Mouse (Mus musculus): ENCODE measurements at regions not wholly inside any gene's neighbourhood (a gene's known extent, or its start where the extent isn't known, plus 50 kb on each side); places are given as distances from the start of the nearest gene placed in this dataset.
A peak's percentile ranks its signal among the peaks of the same experiment; 100 is the strongest.

DNA sequence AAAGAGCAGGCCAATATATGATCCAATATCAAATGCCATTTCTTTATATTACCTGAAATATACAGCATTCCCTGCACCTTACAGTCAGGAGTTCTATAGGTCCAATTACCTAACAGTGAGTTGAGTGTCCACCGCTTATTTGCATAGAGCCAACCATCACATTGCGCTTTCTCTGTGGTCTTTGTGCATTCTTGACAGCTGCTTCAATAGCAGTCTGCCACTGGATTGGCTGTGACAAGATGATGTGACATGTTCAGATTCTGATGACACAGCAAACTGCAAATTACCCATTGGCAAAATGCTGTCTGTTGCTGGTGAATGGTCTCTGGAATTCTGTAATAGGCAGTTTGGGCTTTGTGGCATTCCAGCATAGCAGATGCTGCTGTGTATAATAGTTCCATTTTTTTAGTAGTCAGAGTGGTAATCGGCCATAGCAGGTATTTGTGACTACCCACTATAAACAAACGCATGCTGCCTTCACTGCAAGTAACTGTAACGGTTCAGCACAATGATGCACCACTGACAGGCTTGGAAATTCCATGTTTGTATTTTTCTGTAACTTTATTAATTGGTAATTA is 253.8 kb downstream of the Cxxc4 start:
- H3K27me3 ChIP-seq (ENCODE audit: insufficient read depth, low read length): no peaks in the 10 kb centered on the region
- H3K4me2 ChIP-seq (ENCODE audit: low read depth): no peak overlapping the region
- no peak for TF ChIP-seq CTCF (IDR thresholded peaks at IDR 0.05; ENCODE audit: low read depth)
- no peaks in the 10 kb centered on the region for H3K4me1 ChIP-seq (ENCODE audit: insufficient read depth)
- H3K9me3 ChIP-seq (ENCODE audit: low read length): no peaks in the 10 kb centered on the region
- H3K9ac ChIP-seq: no peak overlapping the region
- H3K27ac ChIP-seq (ENCODE audit: low read depth, low read length): no peak overlapping the region
- 42% methylated on average over 5 of the region's 5 CpGs for WGBS
- H3K4me3 ChIP-seq (ENCODE audit: low read depth, low read length): no peak overlapping the region
- no peaks in the 10 kb centered on the region for H3K36me3 ChIP-seq (ENCODE audit: insufficient read depth)
- no peak for DNase-seq
- peak; percentile 32; the same call in 1 of the 2 replicates for ATAC-seq

DNA sequence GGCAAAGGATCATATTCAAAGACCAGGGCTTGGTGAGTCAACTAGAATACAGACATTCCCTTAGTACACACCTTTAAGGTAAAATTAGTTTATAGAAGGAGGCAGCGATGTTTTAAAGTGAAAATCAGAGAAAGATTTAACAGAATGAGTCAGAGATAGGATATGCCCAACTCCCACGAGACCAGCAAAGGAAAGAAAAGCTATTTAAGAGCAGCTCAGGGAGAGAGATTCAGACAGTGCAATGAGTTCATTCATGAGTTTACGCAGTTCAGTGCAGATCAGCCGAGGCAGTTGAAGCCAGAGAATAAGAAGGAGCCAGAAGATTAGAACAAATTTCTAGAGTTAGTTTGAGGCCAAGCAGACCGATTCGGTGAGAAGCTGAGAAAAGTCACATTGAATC is 273.4 kb downstream of the Cxxc4 start:
- H3K9ac ChIP-seq: no peak overlapping the region
- TF ChIP-seq CTCF (IDR thresholded peaks at IDR 0.05; ENCODE audit: low read depth): no peak
- no peaks in the 10 kb centered on the region for H3K36me3 ChIP-seq (ENCODE audit: insufficient read depth)
- no peak for ATAC-seq
- no peaks in the 10 kb centered on the region for H3K4me1 ChIP-seq (ENCODE audit: insufficient read depth)
- H3K9me3 ChIP-seq (ENCODE audit: low read length): no peaks in the 10 kb centered on the region
- DNase-seq: no peak
- 72% methylated on average over 6 of the region's 6 CpGs for WGBS
- no peaks in the 10 kb centered on the region for H3K27me3 ChIP-seq (ENCODE audit: insufficient read depth, low read length)
- H3K4me2 ChIP-seq (ENCODE audit: low read depth): no peak overlapping the region
- no peak overlapping the region for H3K27ac ChIP-seq (ENCODE audit: low read depth, low read length)
- no peak overlapping the region for H3K4me3 ChIP-seq (ENCODE audit: low read depth, low read length)

DNA sequence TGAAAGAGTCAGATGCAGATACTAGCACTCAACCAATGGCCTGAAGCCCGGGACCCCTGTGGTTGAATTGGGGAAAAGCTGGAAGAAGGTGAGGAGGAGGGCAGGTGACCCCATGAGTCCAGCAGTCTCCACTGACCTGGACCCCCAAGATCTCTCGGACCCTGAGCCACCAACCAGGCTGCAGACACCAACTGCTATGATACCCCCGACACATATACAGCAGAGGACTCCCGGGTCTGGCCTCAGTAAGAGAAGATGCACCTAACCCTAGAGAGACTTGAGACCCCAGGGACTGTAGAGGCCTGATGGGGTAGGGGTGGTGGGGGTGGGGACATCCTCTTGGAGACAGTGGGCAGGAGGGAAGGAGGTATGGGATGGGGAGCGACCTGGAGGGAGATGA is 289.5 kb downstream of the Cxxc4 start:
- no peak for TF ChIP-seq CTCF (IDR thresholded peaks at IDR 0.05; ENCODE audit: low read depth)
- no peak overlapping the region for H3K4me2 ChIP-seq (ENCODE audit: low read depth)
- H3K4me3 ChIP-seq (ENCODE audit: low read depth, low read length): no peak overlapping the region
- no peaks in the 10 kb centered on the region for H3K27me3 ChIP-seq (ENCODE audit: insufficient read depth, low read length)
- H3K27ac ChIP-seq (ENCODE audit: low read depth, low read length): no peak overlapping the region
- H3K9me3 ChIP-seq (ENCODE audit: low read length): no peaks in the 10 kb centered on the region
- DNase-seq (no peak), ATAC-seq (no peak)
- no peaks in the 10 kb centered on the region for H3K4me1 ChIP-seq (ENCODE audit: insufficient read depth)
- H3K36me3 ChIP-seq (ENCODE audit: insufficient read depth): no peaks in the 10 kb centered on the region
- 97% methylated on average over 5 of the region's 5 CpGs for WGBS
- no peak overlapping the region for H3K9ac ChIP-seq

DNA sequence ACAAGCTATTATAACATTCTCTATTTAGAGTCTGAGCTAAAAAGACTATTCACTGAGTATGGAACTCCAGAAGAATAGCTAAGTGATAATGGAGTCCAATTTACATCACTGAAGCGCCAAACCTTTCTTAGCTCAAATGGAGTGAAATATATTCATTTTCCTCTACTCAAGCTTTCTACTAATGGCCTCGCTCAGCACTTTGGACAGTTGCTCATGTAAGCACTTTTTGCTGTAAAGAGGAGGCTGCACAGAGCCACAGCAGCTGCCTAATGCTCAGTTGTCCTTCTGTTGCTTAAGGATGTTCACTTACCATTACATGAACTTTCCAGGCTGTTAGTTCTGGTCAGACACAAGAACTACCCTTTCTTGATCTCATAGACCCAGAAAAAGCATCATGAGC is 268.7 kb upstream of the Tacr3 start:
- TF ChIP-seq CTCF (IDR thresholded peaks at IDR 0.05; ENCODE audit: low read depth): no peak

DNA sequence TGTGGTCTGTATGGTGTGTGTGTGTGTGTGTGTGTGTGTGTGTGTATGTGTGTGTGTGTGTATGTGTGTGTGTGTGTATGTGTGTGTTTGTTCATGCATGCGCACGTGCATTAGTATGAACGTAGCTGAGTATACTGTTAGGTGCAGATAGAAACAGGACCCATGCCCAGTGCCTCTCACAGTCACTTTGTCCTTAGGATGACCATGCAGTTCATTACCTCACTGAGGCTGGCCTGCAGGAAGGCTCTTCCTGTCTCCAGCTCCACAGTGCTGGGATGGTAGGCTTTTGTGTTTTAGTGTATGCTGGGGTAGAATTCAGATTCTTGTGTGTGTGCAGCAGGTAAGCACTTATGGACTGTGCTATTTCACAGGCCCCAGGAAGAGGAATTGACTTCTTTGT is 250.0 kb upstream of the Tacr3 start:
- no peaks in the 10 kb centered on the region for H3K36me3 ChIP-seq (ENCODE audit: insufficient read depth)
- H3K27me3 ChIP-seq (ENCODE audit: insufficient read depth, low read length): no peaks in the 10 kb centered on the region
- 0 out of 2 replicates have a peak, but pooled peaks cover 7% of the 10 kb centered on the region for H3K9me3 ChIP-seq (ENCODE audit: low read length)
- no peak overlapping the region for H3K4me2 ChIP-seq (ENCODE audit: low read depth)
- no peak for TF ChIP-seq CTCF (IDR thresholded peaks at IDR 0.05; ENCODE audit: low read depth)
- H3K4me3 ChIP-seq (ENCODE audit: low read depth, low read length): no peak overlapping the region
- no peak overlapping the region for H3K9ac ChIP-seq
- ATAC-seq: no peak
- H3K4me1 ChIP-seq (ENCODE audit: insufficient read depth): no peaks in the 10 kb centered on the region
- H3K27ac ChIP-seq (ENCODE audit: low read depth, low read length): no peak overlapping the region
- no peak for DNase-seq
- WGBS: 98% methylated on average over 3 of the region's 3 CpGs

More for the DNA sequence above, 268.7 kb upstream of the Tacr3 start:
- no peak for DNase-seq
- no peak overlapping the region for H3K27ac ChIP-seq (ENCODE audit: low read depth, low read length)
- no peak for ATAC-seq
- H3K36me3 ChIP-seq (ENCODE audit: insufficient read depth): no peaks in the 10 kb centered on the region
- H3K4me3 ChIP-seq (ENCODE audit: low read depth, low read length): no peak overlapping the region
- no peaks in the 10 kb centered on the region for H3K9me3 ChIP-seq (ENCODE audit: low read length)
- no peak overlapping the region for H3K9ac ChIP-seq
- H3K27me3 ChIP-seq (ENCODE audit: insufficient read depth, low read length): no peaks in the 10 kb centered on the region
- WGBS: 24% methylated on average over 2 of the region's 2 CpGs
- H3K4me2 ChIP-seq (ENCODE audit: low read depth): no peak overlapping the region
- H3K4me1 ChIP-seq (ENCODE audit: insufficient read depth): no peaks in the 10 kb centered on the region

DNA sequence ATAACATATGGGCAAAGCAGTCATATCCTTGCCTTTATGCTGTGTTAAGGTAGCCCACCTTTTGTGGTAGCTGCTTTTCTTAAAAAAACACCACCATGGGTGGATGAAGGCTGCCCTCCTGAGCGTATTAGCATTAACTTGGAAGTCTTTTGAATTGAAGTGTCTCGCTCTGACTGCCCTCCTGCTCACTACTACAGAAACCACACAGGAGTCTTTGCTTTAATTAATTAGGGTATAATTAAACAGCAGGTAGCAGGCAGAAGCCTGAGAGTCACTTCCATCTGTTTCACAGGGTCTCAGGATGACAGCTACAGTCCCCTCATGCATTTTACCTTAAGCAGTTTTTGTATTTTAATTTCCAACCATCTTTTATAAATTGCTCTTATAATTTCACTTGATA is 240.2 kb upstream of the Tacr3 start:
- ATAC-seq (no peak), DNase-seq (no peak)
- no peak overlapping the region for H3K27ac ChIP-seq (ENCODE audit: low read depth, low read length)
- H3K9me3 ChIP-seq (ENCODE audit: low read length): no peaks in the 10 kb centered on the region
- H3K4me3 ChIP-seq (ENCODE audit: low read depth, low read length): no peak overlapping the region
- no peak overlapping the region for H3K9ac ChIP-seq
- H3K27me3 ChIP-seq (ENCODE audit: insufficient read depth, low read length): no peaks in the 10 kb centered on the region
- TF ChIP-seq CTCF (IDR thresholded peaks at IDR 0.05; ENCODE audit: low read depth): no peak
- no peak overlapping the region for H3K4me2 ChIP-seq (ENCODE audit: low read depth)
- no peaks in the 10 kb centered on the region for H3K4me1 ChIP-seq (ENCODE audit: insufficient read depth)
- no peaks in the 10 kb centered on the region for H3K36me3 ChIP-seq (ENCODE audit: insufficient read depth)
- 11% methylated on average over 2 of the region's 2 CpGs for WGBS

DNA sequence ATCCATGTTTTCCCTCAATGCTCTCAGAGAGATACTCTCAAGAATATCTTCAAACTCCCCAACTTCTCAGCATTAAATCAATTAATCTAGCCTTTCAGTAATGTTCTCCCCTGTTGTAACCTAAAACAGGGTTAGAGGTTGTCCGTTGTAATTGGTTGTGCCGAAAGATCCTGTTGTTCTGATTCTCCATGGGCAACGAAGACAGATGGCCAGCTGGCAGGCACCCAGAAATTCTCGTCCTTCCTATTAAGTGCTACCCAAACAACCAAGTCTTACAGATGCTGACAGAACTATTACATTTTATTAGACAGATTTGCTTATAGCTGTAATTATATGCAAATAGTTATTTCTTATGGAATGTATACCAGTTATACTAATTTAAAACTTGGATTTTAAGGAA is 225.9 kb upstream of the Tacr3 start:
- ATAC-seq (no peak), DNase-seq (no peak)
- Histone ChIP-seq H3K4me2 (ENCODE audit: low read depth) (no peak overlapping the region), H3K4me1 (ENCODE audit: insufficient read depth) (no peaks in the 10 kb centered on the region), H3K27ac (ENCODE audit: low read depth, low read length) (no peak overlapping the region), H3K9me3 (ENCODE audit: low read length) (no peaks in the 10 kb centered on the region), H3K36me3 (ENCODE audit: insufficient read depth) (no peaks in the 10 kb centered on the region), H3K9ac (no peak overlapping the region), H3K27me3 (ENCODE audit: insufficient read depth, low read length) (no peaks in the 10 kb centered on the region), H3K4me3 (ENCODE audit: low read depth, low read length) (no peak overlapping the region)
- TF ChIP-seq CTCF (IDR thresholded peaks at IDR 0.05; ENCODE audit: low read depth): no peak
- WGBS: 18% methylated on average over 4 of the region's 4 CpGs
